Mouse (Mus musculus) small intestine, adult 2 months (tissue): Measurements from ENCODE around the gene Plppr4. TPM values are rescaled to one million over a fixed set of nuclear protein-coding genes. Genes with fewer than 3 reads are reported as not detected.

Experiments
- H3K27ac ChIP-seq: fragments of 200-500 bp; 2 replicates; pipeline ENCODE4 v1.5.1; 2012; ENCODE audit warnings: low read depth, low read length, control low read depth, inconsistent platforms; ENCODE audit not compliant: insufficient read depth
- H3K27me3 ChIP-seq: fragments of 200-500 bp; 2 replicates; pipeline ENCODE4 v1.6.1; 2012; ENCODE audit warnings: mild to moderate bottlenecking, moderate library complexity, low read length, inconsistent platforms; ENCODE audit not compliant: control insufficient read depth, insufficient read depth
- H3K36me3 ChIP-seq: fragments of 200-500 bp; 2 replicates; pipeline ENCODE4 v1.6.1; 2012; ENCODE audit warnings: mild to moderate bottlenecking, low read length, control low read depth, inconsistent platforms; ENCODE audit not compliant: control insufficient read depth, insufficient read depth
- H3K4me1 ChIP-seq: fragments of 200-500 bp; 2 replicates; pipeline ENCODE4 v1.6.1; 2012; ENCODE audit warnings: low read length, inconsistent platforms, mixed read lengths; ENCODE audit not compliant: control insufficient read depth, insufficient read depth, insufficient read length
- H3K4me3 ChIP-seq: fragments of 200-500 bp; 2 replicates; pipeline ENCODE4 v1.5.1; 2012; ENCODE audit warnings: low read depth, mild to moderate bottlenecking, control low read depth, inconsistent platforms, low read length, moderate library complexity
- CTCF ChIP-seq: fragments of 200-500 bp; IDR thresholded peaks from 2 replicates; pipeline ENCODE4 v1.5.1; 2012; ENCODE audit warnings: low read depth, mild to moderate bottlenecking, control low read depth, inconsistent platforms, low read length, moderate library complexity, mixed read lengths; ENCODE audit not compliant: insufficient replicate concordance, insufficient read length; ENCODE audit errors: extremely low read depth
- POLR2A ChIP-seq: fragments of 200-500 bp; IDR thresholded peaks from 2 replicates; pipeline ENCODE4 v1.6.1; 2012; ENCODE audit warnings: low read depth, mild to moderate bottlenecking, control low read depth, inconsistent platforms, low read length, moderate library complexity
- WGBS: fragments of 180-500 bp; shearing (Covaris S2); methylation state at CpG from one replicate; pipeline ENCODE4 v1.1.7; 2018; 5-methylcytosine and 5-hydroxymethylcytosine counted together
- polyA plus RNA-seq: library from polyadenylated mRNA; depleted of rRNA; stranded (reverse); fragments of >200 nt; gene quantifications from 2 replicates; pipeline ENCODE4 v1.2.3, GENCODE M21; 2012

Gene Plppr4
- polyA plus RNA-seq, 1 experiment = not detected

DNA sequence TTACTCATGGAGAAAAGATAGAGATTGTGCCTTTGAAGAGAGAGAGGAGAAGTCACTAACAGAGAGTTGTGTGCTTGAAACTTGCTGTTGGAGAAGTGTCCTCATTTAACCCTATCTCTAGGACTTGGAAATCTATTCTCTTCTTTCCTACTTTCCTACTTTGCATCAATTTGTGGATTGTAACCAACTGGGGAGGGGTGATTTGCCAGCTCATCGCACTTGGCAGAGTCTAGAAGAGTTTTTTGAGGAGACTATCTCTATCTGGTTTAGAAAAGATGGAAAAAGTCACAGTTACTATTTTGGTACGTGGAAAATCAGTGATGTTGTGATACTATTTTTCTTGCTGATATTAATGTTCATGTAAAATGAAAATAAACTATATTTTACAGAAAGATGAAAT, 6.7 kb downstream of the Plppr4 start:
- no peaks in the 10 kb centered on the region for H3K36me3 ChIP-seq
- H3K4me3 ChIP-seq = no peak overlapping the region
- no peak for TF ChIP-seq CTCF
- TF ChIP-seq POLR2A = no peak
- 71% methylated on average over 2 of the region's 2 CpGs for WGBS
- H3K4me1 ChIP-seq = no peaks in the 10 kb centered on the region
- H3K27me3 ChIP-seq = no peaks in the 10 kb centered on the region
- no peak overlapping the region for H3K27ac ChIP-seq

GRCm38 (mm10) chr3:117346351-117346750, 14.3 kb downstream of the Plppr4 start:
- no peaks in the 10 kb centered on the region for H3K4me1 ChIP-seq
- H3K36me3 ChIP-seq = no peaks in the 10 kb centered on the region
- TF ChIP-seq POLR2A (no peak), CTCF (no peak)
- no peak overlapping the region for H3K27ac ChIP-seq
- H3K27me3 ChIP-seq = no peaks in the 10 kb centered on the region
- H3K4me3 ChIP-seq = no peak overlapping the region
- 88% methylated on average over 1 of the region's 1 CpGs for WGBS

GRCm38 (mm10) chr3:117331502-117331901, 29.2 kb downstream of the Plppr4 start:
- Histone ChIP-seq H3K36me3 (no peaks in the 10 kb centered on the region), H3K4me3 (no peak overlapping the region), H3K27me3 (no peaks in the 10 kb centered on the region), H3K4me1 (no peaks in the 10 kb centered on the region), H3K27ac (no peak overlapping the region)
- 87% methylated on average over 10 of the region's 10 CpGs for WGBS
- TF ChIP-seq CTCF (no peak), POLR2A (no peak)

DNA sequence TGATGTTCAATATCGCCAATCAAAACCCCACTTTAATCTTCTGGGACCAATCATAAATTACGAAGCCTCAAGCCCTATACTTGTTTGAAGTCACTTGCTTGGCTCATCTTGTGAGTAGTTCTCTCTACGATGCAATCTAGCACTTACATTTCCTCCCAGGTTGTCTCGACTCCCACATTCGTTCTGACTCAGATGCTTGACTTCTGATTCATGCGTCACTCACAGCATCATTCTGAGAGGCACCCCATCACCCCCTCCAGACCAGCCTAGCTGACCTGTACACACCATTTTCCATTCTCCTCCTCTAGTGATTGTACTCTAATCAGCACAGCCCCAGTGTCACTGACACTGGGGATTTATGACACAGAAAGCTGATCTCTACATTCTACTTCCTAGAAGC, 31.2 kb downstream of the Plppr4 start:
- no peak overlapping the region for H3K27ac ChIP-seq
- no peaks in the 10 kb centered on the region for H3K4me1 ChIP-seq
- no peaks in the 10 kb centered on the region for H3K36me3 ChIP-seq
- no peak overlapping the region for H3K4me3 ChIP-seq
- TF ChIP-seq CTCF (no peak), POLR2A (no peak)
- 78% methylated on average over 6 of the region's 6 CpGs for WGBS
- no peaks in the 10 kb centered on the region for H3K27me3 ChIP-seq

GRCm38 (mm10) chr3:117326551-117326950, 34.1 kb downstream of the Plppr4 start:
- Histone ChIP-seq H3K4me3 (no peak overlapping the region), H3K36me3 (no peaks in the 10 kb centered on the region), H3K27ac (no peak overlapping the region), H3K4me1 (no peaks in the 10 kb centered on the region), H3K27me3 (no peaks in the 10 kb centered on the region)
- no peak for TF ChIP-seq CTCF
- no peak for TF ChIP-seq POLR2A
- 84% methylated on average over 5 of the region's 5 CpGs for WGBS

DNA sequence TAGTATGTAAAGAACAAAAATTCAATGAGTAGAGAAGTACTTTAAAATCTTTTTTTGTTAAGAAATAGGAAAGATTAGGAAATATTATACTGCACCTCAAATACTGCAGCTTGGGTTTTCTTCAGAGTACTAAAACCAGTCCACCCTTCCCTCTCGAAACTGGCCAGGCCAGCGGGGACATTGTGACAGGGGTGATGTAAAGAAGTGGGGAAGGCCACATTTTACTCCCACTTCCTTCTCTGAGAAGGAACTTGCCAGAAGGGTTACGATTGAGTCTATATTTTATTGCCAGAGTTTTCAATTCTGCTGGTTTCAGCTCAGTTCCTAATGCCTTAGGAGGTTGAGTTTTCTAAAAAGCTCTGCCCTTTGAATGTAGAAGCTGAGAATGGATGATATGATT, 41.0 kb downstream of the Plppr4 start:
- no peak overlapping the region for H3K4me3 ChIP-seq
- no peak overlapping the region for H3K27ac ChIP-seq
- no peaks in the 10 kb centered on the region for H3K27me3 ChIP-seq
- no peaks in the 10 kb centered on the region for H3K4me1 ChIP-seq
- no peaks in the 10 kb centered on the region for H3K36me3 ChIP-seq
- 64% methylated on average over 3 of the region's 3 CpGs for WGBS
- TF ChIP-seq POLR2A (no peak), CTCF (no peak)

DNA sequence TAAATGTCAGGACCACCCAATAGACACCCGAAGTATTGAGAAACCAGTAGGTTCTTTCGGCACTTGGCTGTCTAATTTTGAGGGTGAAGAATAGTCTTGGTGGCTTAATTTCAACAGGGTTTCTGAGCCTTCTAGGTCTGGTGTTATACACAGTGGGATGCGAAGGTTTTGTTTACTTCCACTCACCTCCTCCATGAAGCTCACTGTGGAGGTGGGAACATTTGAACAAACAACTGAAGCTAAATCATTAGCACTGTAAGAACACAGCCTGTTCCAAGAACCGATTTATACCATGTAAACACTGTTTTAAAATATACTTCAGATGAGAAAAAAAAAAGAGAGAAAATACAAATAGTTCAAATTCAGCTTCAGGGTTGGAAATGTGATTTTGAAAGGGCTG, 47.3 kb downstream of the Plppr4 start:
- no peak overlapping the region for H3K4me3 ChIP-seq
- WGBS = 80% methylated on average over 4 of the region's 4 CpGs
- no peak overlapping the region for H3K27ac ChIP-seq
- H3K4me1 ChIP-seq = no peaks in the 10 kb centered on the region
- TF ChIP-seq CTCF (no peak), POLR2A (no peak)
- no peaks in the 10 kb centered on the region for H3K27me3 ChIP-seq
- no peaks in the 10 kb centered on the region for H3K36me3 ChIP-seq

DNA sequence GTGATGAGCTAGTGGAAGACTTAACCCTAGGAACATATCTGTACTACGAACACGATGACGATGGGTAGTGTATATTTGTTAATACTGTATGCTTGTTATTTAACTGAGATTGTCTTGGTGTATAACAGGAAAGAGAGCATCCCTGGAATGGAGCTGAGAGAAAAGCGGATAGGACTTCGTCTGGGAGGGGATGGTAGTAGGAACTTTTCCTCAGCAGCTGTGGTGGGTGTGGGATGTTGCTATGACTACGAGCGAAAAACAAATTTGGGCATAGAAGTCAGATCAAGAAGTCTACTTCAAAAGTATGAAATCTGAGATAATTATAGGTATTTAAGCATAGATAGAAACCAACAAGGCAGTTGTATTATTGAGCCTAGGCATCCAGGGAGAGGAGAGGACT, 48.6 kb downstream of the Plppr4 start:
- Histone ChIP-seq H3K4me1 (no peaks in the 10 kb centered on the region), H3K27ac (no peak overlapping the region), H3K4me3 (no peak overlapping the region), H3K36me3 (no peaks in the 10 kb centered on the region), H3K27me3 (no peaks in the 10 kb centered on the region)
- TF ChIP-seq POLR2A (no peak), CTCF (no peak)
- 89% methylated on average over 7 of the region's 7 CpGs for WGBS
